Mouse (Mus musculus): ENCODE data around the gene Dicer1. TPM values are rescaled to one million over a fixed set of nuclear protein-coding genes. Genes with fewer than 3 reads are reported as not detected.
"Not testable (repeated sequence)": the region's sequence is repeated elsewhere in the genome, so short reads cannot be mapped to it uniquely, and the experiment has no call there.

Dicer1 gene
- polyA plus RNA-seq, 1 experiment from 2014 or later, result 37.2 TPM

DNA sequence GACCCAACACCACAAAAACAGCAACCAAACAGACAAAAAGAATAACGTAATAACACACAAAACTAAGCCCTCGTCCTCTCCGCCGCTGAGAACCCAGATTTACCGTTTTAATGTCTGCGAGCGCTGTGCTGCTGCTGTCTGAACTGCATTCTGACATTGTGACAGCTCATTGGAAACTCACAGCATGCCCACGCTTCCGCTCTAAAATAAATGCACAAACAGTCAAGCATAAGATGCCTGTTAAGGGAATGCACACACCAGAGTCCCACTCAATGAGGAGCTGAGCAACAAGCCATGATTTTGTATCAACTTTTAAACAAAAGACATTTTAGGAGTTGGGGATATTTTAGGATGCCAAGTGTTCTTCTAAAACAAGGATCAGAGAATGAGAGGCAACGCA, 14.1 kb downstream of the Dicer1 start:
- Histone ChIP-seq H3K36me3 (peaks cover 18% of the 10 kb centered on the region; the same call in 1 of the 2 replicates), H3K4me3 (no peak overlapping the region), H3K27me3 (ENCODE audit: insufficient read depth, poor library complexity, severe bottlenecking) (no peaks in the 10 kb centered on the region), H3K4me1 (peaks cover 50% of the 10 kb centered on the region), H3K27ac (no peak overlapping the region), H3K9me3 (no peaks in the 10 kb centered on the region)
- 93% methylated on average over 10 of the region's 10 CpGs for WGBS
- DNase-seq (ENCODE audit: low spot score), result no peak

DNA sequence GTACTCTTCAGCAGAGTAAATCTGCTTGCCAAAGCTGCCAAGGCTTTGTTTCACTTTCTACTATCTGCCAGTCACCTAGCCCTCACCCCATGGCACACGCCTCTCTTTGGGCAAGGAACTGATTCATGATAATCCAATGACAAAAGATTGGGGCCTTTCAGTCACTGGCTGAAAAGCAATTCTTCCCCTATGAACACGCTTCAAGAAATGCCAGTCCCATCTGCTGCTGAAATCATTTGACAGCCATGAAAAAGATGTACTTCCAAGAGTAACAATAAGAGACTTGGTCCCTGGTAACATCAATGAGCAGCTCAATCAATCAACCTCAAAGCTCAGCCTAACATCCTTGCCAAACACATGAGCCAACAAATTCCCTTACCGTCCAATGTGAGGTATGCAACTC, 15.8 kb downstream of the Dicer1 start:
- 84% methylated on average over 3 of the region's 3 CpGs for WGBS
- Histone ChIP-seq H3K9me3 (no peaks in the 10 kb centered on the region), H3K36me3 (peaks cover 29% of the 10 kb centered on the region), H3K27me3 (ENCODE audit: insufficient read depth, poor library complexity, severe bottlenecking) (no peaks in the 10 kb centered on the region), H3K27ac (no peak overlapping the region), H3K4me1 (peaks cover 44% of the 10 kb centered on the region), H3K4me3 (no peak overlapping the region)
- no peak for DNase-seq (ENCODE audit: low spot score)

GRCm38 (mm10) chr12:104733165-104733564, 18.6 kb downstream of the Dicer1 start:
- H3K4me3 ChIP-seq, result no peak overlapping the region
- peaks cover 27% of the 10 kb centered on the region for H3K4me1 ChIP-seq
- H3K36me3 ChIP-seq, result peaks cover 52% of the 10 kb centered on the region
- no peak overlapping the region for H3K27ac ChIP-seq
- no peaks in the 10 kb centered on the region for H3K27me3 ChIP-seq (ENCODE audit: insufficient read depth, poor library complexity, severe bottlenecking)
- no peaks in the 10 kb centered on the region for H3K9me3 ChIP-seq
- no peak for DNase-seq (ENCODE audit: low spot score)

GRCm38 (mm10) chr12:104731782-104732181, 20.0 kb downstream of the Dicer1 start:
- Histone ChIP-seq H3K4me1 (peaks cover 27% of the 10 kb centered on the region), H3K4me3 (no peak overlapping the region), H3K9me3 (no peaks in the 10 kb centered on the region), H3K36me3 (peaks cover 59% of the 10 kb centered on the region), H3K27me3 (ENCODE audit: insufficient read depth, poor library complexity, severe bottlenecking) (no peaks in the 10 kb centered on the region), H3K27ac (no peak overlapping the region)
- DNase-seq (ENCODE audit: low spot score), result no peak
- WGBS, result 86% methylated on average over 3 of the region's 3 CpGs

DNA sequence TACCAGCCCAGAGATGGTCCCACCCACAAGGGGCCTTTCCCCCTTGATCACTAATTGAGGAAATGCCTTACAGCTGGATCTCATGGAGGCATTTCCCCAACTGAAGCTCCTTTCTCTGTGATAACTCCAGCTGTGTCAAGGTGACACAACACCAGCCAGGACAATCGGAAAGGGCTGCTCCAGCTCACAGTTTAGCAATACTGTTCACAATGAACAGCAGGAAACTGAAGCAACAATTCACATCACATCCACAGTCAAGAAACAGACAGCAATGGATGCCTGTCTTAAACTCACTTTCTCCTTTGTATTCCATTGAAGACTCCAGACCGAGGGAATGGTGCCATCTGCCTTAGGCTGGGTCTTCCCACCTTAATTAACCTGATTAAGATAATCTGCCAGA, 25.3 kb downstream of the Dicer1 start:
- H3K4me1 ChIP-seq; H3K9me3 ChIP-seq; H3K27me3 ChIP-seq (ENCODE audit: insufficient read depth, poor library complexity, severe bottlenecking); H3K27ac ChIP-seq; H3K4me3 ChIP-seq; DNase-seq (ENCODE audit: low spot score): not testable (repeated sequence)
- peaks cover 82% of the 10 kb centered on the region for H3K36me3 ChIP-seq
- 90% methylated on average over 2 of the region's 2 CpGs for WGBS

GRCm38 (mm10) chr12:104722056-104722455, 29.7 kb downstream of the Dicer1 start:
- Histone ChIP-seq H3K27ac (no peak overlapping the region), H3K9me3 (no peaks in the 10 kb centered on the region), H3K4me1 (peaks cover 10% of the 10 kb centered on the region; the same call in 1 of the 2 replicates), H3K4me3 (no peak overlapping the region), H3K36me3 (peaks cover 62% of the 10 kb centered on the region), H3K27me3 (ENCODE audit: insufficient read depth, poor library complexity, severe bottlenecking) (no peaks in the 10 kb centered on the region)
- WGBS, result 93% methylated on average over 10 of the region's 10 CpGs
- no peak for DNase-seq (ENCODE audit: low spot score)

DNA sequence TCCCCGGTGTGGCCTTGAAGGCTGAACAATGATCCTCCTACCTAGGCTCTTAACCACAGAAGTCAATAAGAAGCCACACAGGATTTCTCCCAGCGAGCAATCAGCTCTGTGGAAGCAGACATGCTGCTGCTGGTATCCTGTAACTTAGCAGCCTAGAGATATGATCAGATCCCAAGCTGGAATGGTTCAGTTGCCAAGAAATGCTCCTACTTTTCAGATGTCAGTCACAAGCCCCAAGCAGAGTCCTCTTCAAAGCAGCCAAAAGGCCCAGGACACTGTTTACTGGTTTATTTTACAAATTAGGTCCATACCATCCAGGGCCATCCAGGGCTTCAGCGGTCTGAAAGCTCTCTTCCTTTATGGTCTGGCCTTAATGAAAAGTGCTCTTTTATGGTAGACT, 30.7 kb downstream of the Dicer1 start:
- H3K36me3 ChIP-seq, result peaks cover 58% of the 10 kb centered on the region
- WGBS, result 83% methylated on average over 3 of the region's 3 CpGs
- DNase-seq (ENCODE audit: low spot score), result no peak

GRCm38 (mm10) chr12:104718956-104719355, 32.8 kb downstream of the Dicer1 start:
- 75% methylated on average over 5 of the region's 5 CpGs for WGBS
- H3K4me3 ChIP-seq, result no peak overlapping the region
- H3K27ac ChIP-seq, result no peak overlapping the region
- no peaks in the 10 kb centered on the region for H3K9me3 ChIP-seq
- DNase-seq (ENCODE audit: low spot score), result no peak
- no peaks in the 10 kb centered on the region for H3K27me3 ChIP-seq (ENCODE audit: insufficient read depth, poor library complexity, severe bottlenecking)
- H3K36me3 ChIP-seq, result peaks cover 64% of the 10 kb centered on the region
- peaks cover 5% of the 10 kb centered on the region; the same call in 1 of the 2 replicates for H3K4me1 ChIP-seq

More for the DNA sequence above, 30.7 kb downstream of the Dicer1 start:
- Histone ChIP-seq H3K9me3 (no peaks in the 10 kb centered on the region), H3K4me3 (no peak overlapping the region), H3K27ac (no peak overlapping the region), H3K4me1 (peaks cover 10% of the 10 kb centered on the region; the same call in 1 of the 2 replicates), H3K27me3 (ENCODE audit: insufficient read depth, poor library complexity, severe bottlenecking) (no peaks in the 10 kb centered on the region)

GRCm38 (mm10) chr12:104716409-104716808, 35.3 kb downstream of the Dicer1 start:
- 83% methylated on average over 5 of the region's 5 CpGs for WGBS
- DNase-seq (ENCODE audit: low spot score), result no peak
- Histone ChIP-seq H3K9me3 (no peaks in the 10 kb centered on the region), H3K27me3 (ENCODE audit: insufficient read depth, poor library complexity, severe bottlenecking) (no peaks in the 10 kb centered on the region), H3K4me3 (no peak overlapping the region), H3K27ac (no peak overlapping the region), H3K36me3 (peaks cover 67% of the 10 kb centered on the region), H3K4me1 (peaks cover 5% of the 10 kb centered on the region; the same call in 1 of the 2 replicates)

- peaks cover 69% of the 10 kb centered on the region for H3K36me3 ChIP-seq
- H3K27me3 ChIP-seq (ENCODE audit: insufficient read depth, poor library complexity, severe bottlenecking), result no peaks in the 10 kb centered on the region
- 90% methylated on average over 5 of the region's 5 CpGs for WGBS
- DNase-seq (ENCODE audit: low spot score), result no peak
- no peaks in the 10 kb centered on the region for H3K9me3 ChIP-seq
- H3K4me3 ChIP-seq, result no peak overlapping the region
- peaks cover 5% of the 10 kb centered on the region; the same call in 1 of the 2 replicates for H3K4me1 ChIP-seq
- no peak overlapping the region for H3K27ac ChIP-seq
Measured at GRCm38 (mm10) chr12:104715453-104715852, 36.3 kb downstream of the Dicer1 start.

GRCm38 (mm10) chr12:104700266-104700665, 51.5 kb downstream of the Dicer1 start:
- no peaks in the 10 kb centered on the region for H3K9me3 ChIP-seq
- no peaks in the 10 kb centered on the region for H3K27me3 ChIP-seq (ENCODE audit: insufficient read depth, poor library complexity, severe bottlenecking)
- no peak overlapping the region for H3K27ac ChIP-seq
- 80% methylated on average over 7 of the region's 7 CpGs for WGBS
- peaks cover 16% of the 10 kb centered on the region for H3K4me1 ChIP-seq
- peaks cover 75% of the 10 kb centered on the region for H3K36me3 ChIP-seq
- no peak overlapping the region for H3K4me3 ChIP-seq
- no peak for DNase-seq (ENCODE audit: low spot score)

DNA sequence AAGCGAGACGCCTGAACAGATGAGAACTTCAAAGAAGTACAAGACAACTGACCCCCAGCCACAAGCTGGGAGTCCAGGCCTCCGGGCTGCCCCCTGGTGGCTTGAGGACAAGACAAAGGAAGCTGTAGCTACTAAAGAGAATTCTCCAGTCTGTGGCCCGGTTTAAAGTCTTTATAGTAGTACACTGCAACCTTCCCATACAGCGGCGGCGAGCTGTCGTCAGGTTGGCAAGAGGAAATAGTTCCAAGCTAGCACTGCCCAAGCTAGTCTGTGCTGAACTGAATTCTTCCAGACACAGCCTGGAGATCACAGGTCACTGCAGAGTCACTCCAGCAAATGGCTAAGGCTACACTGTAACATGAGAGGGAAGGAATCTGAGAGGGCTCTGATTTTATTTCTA, 52.0 kb downstream of the Dicer1 start:
- Histone ChIP-seq H3K27ac (no peak overlapping the region), H3K4me3 (no peak overlapping the region), H3K4me1 (peaks cover 16% of the 10 kb centered on the region), H3K36me3 (peaks cover 77% of the 10 kb centered on the region), H3K27me3 (ENCODE audit: insufficient read depth, poor library complexity, severe bottlenecking) (no peaks in the 10 kb centered on the region), H3K9me3 (no peaks in the 10 kb centered on the region)
- WGBS, result 59% methylated on average over 8 of the region's 8 CpGs
- no peak for DNase-seq (ENCODE audit: low spot score)

- peaks cover 79% of the 10 kb centered on the region for H3K36me3 ChIP-seq
- H3K27me3 ChIP-seq (ENCODE audit: insufficient read depth, poor library complexity, severe bottlenecking), result no peaks in the 10 kb centered on the region
- no peak overlapping the region for H3K27ac ChIP-seq
- H3K9me3 ChIP-seq, result no peaks in the 10 kb centered on the region
- 82% methylated on average over 2 of the region's 2 CpGs for WGBS
- H3K4me3 ChIP-seq, result no peak overlapping the region
- DNase-seq (ENCODE audit: low spot score), result no peak
- peaks cover 16% of the 10 kb centered on the region for H3K4me1 ChIP-seq
Measured at GRCm38 (mm10) chr12:104695514-104695913, 56.2 kb downstream of the Dicer1 start.

DNA sequence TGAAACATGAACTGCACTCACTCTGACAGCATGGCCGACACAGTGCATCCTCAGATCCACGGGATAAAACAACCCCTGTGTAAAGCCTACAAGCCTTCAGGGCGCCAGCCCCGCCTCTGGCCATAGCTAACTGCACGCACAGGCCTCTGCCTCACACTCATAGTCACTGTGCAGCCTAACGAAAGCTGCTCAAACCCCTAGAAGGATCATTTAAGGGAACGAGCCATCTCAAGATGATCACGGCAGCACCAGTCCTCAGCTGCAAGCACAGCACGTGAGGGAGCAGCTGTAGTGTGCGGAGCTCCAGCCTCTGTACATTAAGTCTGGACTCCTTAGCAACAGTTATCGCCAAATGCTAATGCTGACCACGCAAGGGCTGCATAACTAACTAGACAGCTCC, 58.9 kb downstream of the Dicer1 start:
- no peak for DNase-seq (ENCODE audit: low spot score)
- Histone ChIP-seq H3K36me3 (peaks cover 87% of the 10 kb centered on the region), H3K9me3 (no peaks in the 10 kb centered on the region), H3K27me3 (ENCODE audit: insufficient read depth, poor library complexity, severe bottlenecking) (no peaks in the 10 kb centered on the region), H3K4me1 (peaks cover 12% of the 10 kb centered on the region; the same call in 1 of the 2 replicates), H3K27ac (no peak overlapping the region), H3K4me3 (no peak overlapping the region)
- 85% methylated on average over 12 of the region's 12 CpGs for WGBS
